Mouse (Mus musculus): ENCODE measurements at regions not wholly inside any gene's neighbourhood (a gene's known extent, or its start where the extent isn't known, plus 50 kb on each side); places are given as distances from the start of the nearest gene placed in this dataset.

- no peaks in the 10 kb centered on the region for H3K4me1 ChIP-seq (ENCODE audit: control insufficient read depth, insufficient read depth, low read length)
- no peak overlapping the region for H3K9ac ChIP-seq (ENCODE audit: low read depth, low read length, severe bottlenecking)
- H3K27ac ChIP-seq (replicated peaks; ENCODE audit: low read depth, low read length): no peak overlapping the region
- H3K4me2 ChIP-seq (replicated peaks; ENCODE audit: low read depth, low read length, severe bottlenecking): no peak overlapping the region
- no peaks in the 10 kb centered on the region for H3K27me3 ChIP-seq (ENCODE audit: control insufficient read depth, insufficient read depth, low read length)
- ATAC-seq (ENCODE audit: low FRiP score, low read depth) (no peak), DNase-seq (ENCODE audit: low spot score) (no peak)
- H3K4me3 ChIP-seq (replicated peaks; ENCODE audit: low read length): no peak overlapping the region
- TF ChIP-seq POLR2A (IDR thresholded peaks at IDR 0.05; ENCODE audit: borderline replicate concordance, extremely low read depth, insufficient read depth, insufficient read length): no peak
- no peaks in the 10 kb centered on the region for H3K9me3 ChIP-seq (ENCODE audit: control insufficient read depth, low read length)
- 76% methylated on average over 3 of the region's 3 CpGs for WGBS
- H3K36me3 ChIP-seq (ENCODE audit: control insufficient read depth, insufficient read depth, low read length): no peaks in the 10 kb centered on the region
Measured at GRCm38 (mm10) chr2:45647846-45648245, 530.7 kb upstream of the Zeb2 start.

GRCm38 (mm10) chr2:45630081-45630480 is 512.9 kb upstream of the Zeb2 start:
- Histone ChIP-seq H3K4me1 (ENCODE audit: control insufficient read depth, insufficient read depth, low read length) (0 out of 2 replicates have a peak, but pooled peaks cover 3% of the 10 kb centered on the region), H3K9ac (ENCODE audit: low read depth, low read length, severe bottlenecking) (no peak overlapping the region), H3K4me3 (replicated peaks; ENCODE audit: low read length) (no peak overlapping the region), H3K27me3 (ENCODE audit: control insufficient read depth, insufficient read depth, low read length) (no peaks in the 10 kb centered on the region), H3K4me2 (replicated peaks; ENCODE audit: low read depth, low read length, severe bottlenecking) (no peak overlapping the region), H3K36me3 (ENCODE audit: control insufficient read depth, insufficient read depth, low read length) (no peaks in the 10 kb centered on the region), H3K27ac (replicated peaks; ENCODE audit: low read depth, low read length) (no peak overlapping the region), H3K9me3 (ENCODE audit: control insufficient read depth, low read length) (no peaks in the 10 kb centered on the region)
- WGBS: 20% methylated on average over 7 of the region's 7 CpGs
- ATAC-seq (ENCODE audit: low FRiP score, low read depth) (no peak; the same call in 1 of the 2 replicates), DNase-seq (ENCODE audit: low spot score) (peak; percentile 6)
- TF ChIP-seq POLR2A (IDR thresholded peaks at IDR 0.05; ENCODE audit: borderline replicate concordance, extremely low read depth, insufficient read depth, insufficient read length): no peak

GRCm38 (mm10) chr2:45629616-45630015 is 512.4 kb upstream of the Zeb2 start:
- no peak for ATAC-seq (ENCODE audit: low FRiP score, low read depth)
- TF ChIP-seq POLR2A (IDR thresholded peaks at IDR 0.05; ENCODE audit: borderline replicate concordance, extremely low read depth, insufficient read depth, insufficient read length): no peak
- DNase-seq (ENCODE audit: low spot score): peak; percentile 8
- no peak overlapping the region for H3K27ac ChIP-seq (replicated peaks; ENCODE audit: low read depth, low read length)
- H3K9ac ChIP-seq (ENCODE audit: low read depth, low read length, severe bottlenecking): no peak overlapping the region
- no peaks in the 10 kb centered on the region for H3K9me3 ChIP-seq (ENCODE audit: control insufficient read depth, low read length)
- 0 out of 2 replicates have a peak, but pooled peaks cover 3% of the 10 kb centered on the region for H3K4me1 ChIP-seq (ENCODE audit: control insufficient read depth, insufficient read depth, low read length)
- 60% methylated on average over 3 of the region's 3 CpGs for WGBS
- H3K4me3 ChIP-seq (replicated peaks; ENCODE audit: low read length): no peak overlapping the region
- H3K4me2 ChIP-seq (replicated peaks; ENCODE audit: low read depth, low read length, severe bottlenecking): no peak overlapping the region
- H3K36me3 ChIP-seq (ENCODE audit: control insufficient read depth, insufficient read depth, low read length): no peaks in the 10 kb centered on the region
- H3K27me3 ChIP-seq (ENCODE audit: control insufficient read depth, insufficient read depth, low read length): no peaks in the 10 kb centered on the region

GRCm38 (mm10) chr2:45623056-45623455 is 505.9 kb upstream of the Zeb2 start:
- Histone ChIP-seq H3K27ac (replicated peaks; ENCODE audit: low read depth, low read length) (no peak overlapping the region), H3K27me3 (ENCODE audit: control insufficient read depth, insufficient read depth, low read length) (no peaks in the 10 kb centered on the region), H3K9ac (ENCODE audit: low read depth, low read length, severe bottlenecking) (no peak overlapping the region), H3K4me1 (ENCODE audit: control insufficient read depth, insufficient read depth, low read length) (no peaks in the 10 kb centered on the region), H3K36me3 (ENCODE audit: control insufficient read depth, insufficient read depth, low read length) (no peaks in the 10 kb centered on the region), H3K4me2 (replicated peaks; ENCODE audit: low read depth, low read length, severe bottlenecking) (no peak overlapping the region), H3K4me3 (replicated peaks; ENCODE audit: low read length) (no peak overlapping the region), H3K9me3 (ENCODE audit: control insufficient read depth, low read length) (no peaks in the 10 kb centered on the region)
- WGBS: 74% methylated on average over 3 of the region's 3 CpGs
- DNase-seq (ENCODE audit: low spot score) (no peak), ATAC-seq (ENCODE audit: low FRiP score, low read depth) (no peak)
- no peak for TF ChIP-seq POLR2A (IDR thresholded peaks at IDR 0.05; ENCODE audit: borderline replicate concordance, extremely low read depth, insufficient read depth, insufficient read length)

- no peak for TF ChIP-seq POLR2A (IDR thresholded peaks at IDR 0.05; ENCODE audit: borderline replicate concordance, extremely low read depth, insufficient read depth, insufficient read length)
- Histone ChIP-seq H3K4me2 (replicated peaks; ENCODE audit: low read depth, low read length, severe bottlenecking) (no peak overlapping the region), H3K9me3 (ENCODE audit: control insufficient read depth, low read length) (no peaks in the 10 kb centered on the region), H3K4me1 (ENCODE audit: control insufficient read depth, insufficient read depth, low read length) (no peaks in the 10 kb centered on the region), H3K4me3 (replicated peaks; ENCODE audit: low read length) (no peak overlapping the region), H3K9ac (ENCODE audit: low read depth, low read length, severe bottlenecking) (no peak overlapping the region), H3K27me3 (ENCODE audit: control insufficient read depth, insufficient read depth, low read length) (no peaks in the 10 kb centered on the region), H3K27ac (replicated peaks; ENCODE audit: low read depth, low read length) (no peak overlapping the region), H3K36me3 (ENCODE audit: control insufficient read depth, insufficient read depth, low read length) (no peaks in the 10 kb centered on the region)
- DNase-seq (ENCODE audit: low spot score) (no peak), ATAC-seq (ENCODE audit: low FRiP score, low read depth) (no peak)
- WGBS: 96% methylated on average over 1 of the region's 1 CpGs
Measured at GRCm38 (mm10) chr2:45608926-45609325, 491.7 kb upstream of the Zeb2 start.

- Histone ChIP-seq H3K4me3 (replicated peaks; ENCODE audit: low read length) (no peak overlapping the region), H3K4me1 (ENCODE audit: control insufficient read depth, insufficient read depth, low read length) (no peaks in the 10 kb centered on the region), H3K9ac (ENCODE audit: low read depth, low read length, severe bottlenecking) (no peak overlapping the region), H3K27me3 (ENCODE audit: control insufficient read depth, insufficient read depth, low read length) (no peaks in the 10 kb centered on the region), H3K4me2 (replicated peaks; ENCODE audit: low read depth, low read length, severe bottlenecking) (no peak overlapping the region), H3K36me3 (ENCODE audit: control insufficient read depth, insufficient read depth, low read length) (no peaks in the 10 kb centered on the region), H3K9me3 (ENCODE audit: control insufficient read depth, low read length) (no peaks in the 10 kb centered on the region), H3K27ac (replicated peaks; ENCODE audit: low read depth, low read length) (no peak overlapping the region)
- ATAC-seq (ENCODE audit: low FRiP score, low read depth) (no peak), DNase-seq (ENCODE audit: low spot score) (no peak)
- no peak for TF ChIP-seq POLR2A (IDR thresholded peaks at IDR 0.05; ENCODE audit: borderline replicate concordance, extremely low read depth, insufficient read depth, insufficient read length)
Measured at GRCm38 (mm10) chr2:45607393-45607792, 490.2 kb upstream of the Zeb2 start.

Measured in limb, embryonic 14.5 days (tissue).